Mouse (Mus musculus) hindbrain, embryonic 13.5 days (tissue): Measurements from ENCODE around the gene Ms4a15. TPM values are rescaled to one million over a fixed set of nuclear protein-coding genes. Genes with fewer than 3 reads are reported as not detected.

Source experiments
- ATAC-seq: fragments of 200-750 bp; cut with Nextera tagmentation; 2 replicates; pipeline ENCODE4 v1.8.0; 2017; ENCODE audit warnings: moderate TSS enrichment; ENCODE audit not compliant: low FRiP score
- H3K27ac ChIP-seq: fragments of 300-500 bp; sonication (generic); 2 replicates; pipeline ENCODE4 v1.5.1; 2015; ENCODE audit warnings: inconsistent platforms, mild to moderate bottlenecking, moderate library complexity
- H3K27me3 ChIP-seq: fragments of 300-500 bp; sonication (generic); 2 replicates; pipeline ENCODE4 v1.6.1; 2015; ENCODE audit warnings: mild to moderate bottlenecking, inconsistent platforms
- H3K36me3 ChIP-seq: fragments of 300-500 bp; sonication (generic); 2 replicates; pipeline ENCODE4 v1.6.1; 2015; ENCODE audit warnings: mild to moderate bottlenecking, inconsistent platforms
- H3K4me1 ChIP-seq: fragments of 300-500 bp; sonication (generic); replicated peaks from 2 replicates; pipeline ENCODE4 v1.6.1; 2015; ENCODE audit warnings: inconsistent platforms
- H3K4me2 ChIP-seq: fragments of 300-500 bp; sonication (generic); 2 replicates; pipeline ENCODE4 v1.6.1; 2015; ENCODE audit warnings: inconsistent platforms, mild to moderate bottlenecking, moderate library complexity
- H3K4me3 ChIP-seq: fragments of 300-500 bp; sonication (generic); 2 replicates; pipeline ENCODE4 v1.5.1; 2015; ENCODE audit warnings: mild to moderate bottlenecking, inconsistent platforms
- H3K9ac ChIP-seq: fragments of 300-500 bp; sonication (generic); 2 replicates; pipeline ENCODE4 v1.6.1; 2015; ENCODE audit warnings: mild to moderate bottlenecking, inconsistent platforms
- H3K9me3 ChIP-seq: fragments of 300-500 bp; sonication (generic); 2 replicates; pipeline ENCODE4 v1.6.1; 2016; ENCODE audit warnings: inconsistent platforms
- WGBS: fragments of 180-500 bp; shearing (Covaris S2); methylation state at CpG from one replicate; pipeline ENCODE4 v1.1.7; 2015; 5-methylcytosine and 5-hydroxymethylcytosine counted together
- polyA plus RNA-seq: library from polyadenylated mRNA; unstranded; fragments of >200 nt; fragmentation: Nextera tagmentation; extraction: Ambion mirVana; gene quantifications from 2 replicates; pipeline ENCODE4 v1.2.1, GENCODE M21; 2015

Gene Ms4a15
- not detected in 2 replicates for polyA plus RNA-seq

DNA sequence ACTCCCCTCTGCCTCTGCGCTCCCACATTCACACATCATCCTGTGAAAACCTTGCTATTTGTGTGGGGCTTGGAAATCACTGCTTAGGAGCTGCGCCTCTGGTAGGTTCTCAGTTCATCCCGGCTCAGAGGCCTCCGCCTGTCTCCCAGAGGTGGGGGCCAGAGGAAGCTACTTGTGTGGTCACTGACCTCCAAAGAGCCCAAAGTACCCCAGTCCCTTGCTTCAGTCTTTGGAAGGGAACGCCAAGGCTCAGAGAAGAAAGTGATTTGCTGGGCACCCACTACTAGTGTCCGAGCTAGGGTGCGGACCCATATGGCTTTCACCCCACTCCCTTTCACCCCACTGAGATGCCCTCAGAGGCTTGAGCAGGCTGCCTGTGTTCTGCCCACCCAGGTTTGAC, at the start of gene Ms4a15:
Gene Ms4a15, minus strand, starts transcription at position 101 of the 400 bp plus-strand sequence.
- WGBS, result 84% methylated on average over 7 of the region's 7 CpGs
- Histone ChIP-seq H3K9me3 (no peaks in the 10 kb centered on the region), H3K4me2 (no peak within 1 kb of the TSS), H3K36me3 (no peaks in the 10 kb centered on the region), H3K27ac (no peak within 1 kb of the TSS), H3K27me3 (no peaks in the 10 kb centered on the region), H3K4me3 (no peak within 1 kb of the TSS), H3K9ac (no peak within 1 kb of the TSS), H3K4me1 (no peaks in the 10 kb centered on the region)
- ATAC-seq, result no peak

DNA sequence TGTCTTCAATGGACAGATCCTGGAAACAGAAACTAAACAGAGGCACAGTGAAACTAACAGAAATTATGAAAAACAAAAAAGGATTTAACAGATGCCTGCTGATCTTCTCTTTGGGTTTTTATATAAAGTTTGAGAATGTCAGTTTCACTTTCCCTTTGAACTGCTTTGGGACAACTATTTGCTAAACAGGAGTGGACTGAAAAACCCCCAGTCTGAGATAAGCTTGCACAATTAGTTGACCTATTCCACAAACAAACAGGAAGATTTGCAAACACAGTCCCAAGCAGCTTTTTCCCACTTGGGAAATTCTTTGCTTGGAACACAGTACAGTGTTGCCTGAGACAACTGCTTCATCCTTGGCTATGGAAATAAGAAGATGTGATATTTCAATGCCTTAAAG, 44.5 kb upstream of the Ms4a15 start:
- H3K36me3 ChIP-seq, result no peaks in the 10 kb centered on the region
- H3K27ac ChIP-seq, result no peak overlapping the region
- no peaks in the 10 kb centered on the region for H3K27me3 ChIP-seq
- H3K4me1 ChIP-seq, result no peaks in the 10 kb centered on the region
- H3K4me3 ChIP-seq, result no peak overlapping the region
- no peak for ATAC-seq
- no peak overlapping the region for H3K9ac ChIP-seq
- H3K9me3 ChIP-seq, result no peaks in the 10 kb centered on the region
- H3K4me2 ChIP-seq, result no peak overlapping the region

DNA sequence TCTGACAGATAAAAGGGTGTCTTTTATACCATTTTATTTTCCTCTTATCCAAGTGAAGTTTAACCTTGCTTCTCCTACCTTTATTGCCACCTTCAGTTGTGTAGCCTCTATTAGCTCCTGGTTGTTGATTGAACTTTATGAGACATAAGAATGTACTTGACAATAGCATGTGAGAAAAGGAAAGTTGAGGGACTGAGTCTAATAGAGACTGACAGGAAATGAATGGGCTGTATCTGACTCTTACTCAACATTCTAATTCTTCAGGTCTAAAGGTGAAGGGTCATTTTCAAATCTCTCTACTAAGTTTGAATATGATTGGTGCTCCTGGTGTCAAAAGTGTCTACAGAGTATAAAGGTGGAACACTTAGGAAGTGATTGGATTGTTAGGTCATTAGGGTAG, 29.3 kb upstream of the Ms4a15 start:
- Histone ChIP-seq H3K4me2 (no peak overlapping the region), H3K9me3 (no peaks in the 10 kb centered on the region), H3K27me3 (no peaks in the 10 kb centered on the region), H3K27ac (no peak overlapping the region), H3K36me3 (no peaks in the 10 kb centered on the region), H3K9ac (no peak overlapping the region), H3K4me1 (no peaks in the 10 kb centered on the region), H3K4me3 (no peak overlapping the region)
- ATAC-seq, result no peak

DNA sequence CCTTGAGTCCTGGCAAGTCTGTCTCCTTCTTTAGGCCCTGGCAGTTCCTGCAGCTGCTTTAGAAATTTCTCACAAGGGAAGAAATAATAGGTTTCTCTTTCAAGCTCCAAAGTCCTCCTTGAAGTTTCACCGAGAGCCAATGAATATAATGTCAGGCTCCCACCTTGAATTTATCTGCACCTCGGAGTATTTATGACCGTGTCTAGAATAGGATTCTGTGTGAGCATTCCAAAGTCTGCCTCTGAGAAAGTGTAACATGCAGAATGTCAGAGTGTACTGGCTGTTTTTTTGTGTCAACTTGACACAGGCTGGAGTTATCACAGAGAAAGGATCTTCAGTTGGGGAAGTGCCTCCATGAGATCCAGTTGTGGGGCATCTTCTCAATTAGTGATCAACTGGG, 24.8 kb upstream of the Ms4a15 start, which contains the start of gene Ms4a18:
Gene Ms4a18, minus strand, starts transcription at position 141 of the 400 bp plus-strand sequence.
- no peak for ATAC-seq
- Histone ChIP-seq H3K9me3 (no peaks in the 10 kb centered on the region), H3K4me1 (no peaks in the 10 kb centered on the region), H3K36me3 (no peaks in the 10 kb centered on the region), H3K4me2 (no peak within 1 kb of the TSS), H3K27me3 (no peaks in the 10 kb centered on the region), H3K9ac (no peak within 1 kb of the TSS), H3K27ac (no peak within 1 kb of the TSS), H3K4me3 (no peak within 1 kb of the TSS)
- WGBS, result 93% methylated on average over 3 of the region's 3 CpGs

DNA sequence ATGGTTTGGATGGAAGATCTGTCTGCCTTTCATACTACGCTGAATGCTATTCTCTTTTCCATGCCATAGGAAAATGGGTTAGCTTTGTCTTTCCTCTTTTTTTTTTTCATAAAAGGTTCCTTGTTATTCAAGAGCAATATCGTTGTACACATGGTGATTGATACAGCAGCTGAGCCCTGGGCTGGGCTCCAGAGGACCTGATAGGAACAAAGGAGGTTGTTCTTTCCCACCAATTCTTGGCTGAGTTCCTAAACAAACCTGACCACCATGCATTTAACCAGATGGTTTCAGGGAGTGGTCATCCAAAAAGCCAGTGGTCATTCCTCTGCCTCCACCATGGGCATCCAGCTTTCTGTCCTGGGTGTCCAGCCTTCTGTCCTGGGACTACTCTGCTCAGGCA, 24.2 kb upstream of the Ms4a15 start:
- no peaks in the 10 kb centered on the region for H3K36me3 ChIP-seq
- no peak overlapping the region for H3K9ac ChIP-seq
- ATAC-seq, result no peak
- H3K27ac ChIP-seq, result no peak overlapping the region
- H3K4me2 ChIP-seq, result no peak overlapping the region
- no peaks in the 10 kb centered on the region for H3K9me3 ChIP-seq
- H3K27me3 ChIP-seq, result no peaks in the 10 kb centered on the region
- WGBS, result 84% methylated on average over 2 of the region's 2 CpGs
- H3K4me1 ChIP-seq, result no peaks in the 10 kb centered on the region
- H3K4me3 ChIP-seq, result no peak overlapping the region

DNA sequence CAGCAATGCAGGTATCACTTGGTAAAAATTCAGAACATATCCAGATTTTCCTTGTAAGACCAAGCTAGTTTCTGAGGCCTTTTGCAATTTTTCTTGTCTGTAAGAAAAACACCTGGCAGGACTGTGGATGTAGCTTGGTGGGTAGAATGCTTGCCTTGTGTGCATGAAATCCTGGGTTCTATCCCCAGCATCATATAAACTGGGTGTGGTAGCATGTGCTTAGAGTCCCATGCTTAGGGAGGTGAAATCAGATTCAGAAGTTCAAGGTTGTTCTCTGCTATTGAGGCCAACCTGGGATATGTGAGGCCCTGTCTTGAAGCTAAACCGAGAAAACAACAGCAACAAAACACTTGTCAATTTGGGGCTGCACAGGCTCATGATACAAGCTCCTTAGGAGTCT, 22.9 kb upstream of the Ms4a15 start:
- H3K9ac ChIP-seq, result no peak overlapping the region
- H3K4me1 ChIP-seq, result no peaks in the 10 kb centered on the region
- ATAC-seq, result no peak
- WGBS, result 89% methylated on average over 1 of the region's 1 CpGs
- no peaks in the 10 kb centered on the region for H3K9me3 ChIP-seq
- H3K36me3 ChIP-seq, result no peaks in the 10 kb centered on the region
- H3K27ac ChIP-seq, result no peak overlapping the region
- H3K4me3 ChIP-seq, result no peak overlapping the region
- H3K27me3 ChIP-seq, result no peaks in the 10 kb centered on the region
- H3K4me2 ChIP-seq, result no peak overlapping the region

DNA sequence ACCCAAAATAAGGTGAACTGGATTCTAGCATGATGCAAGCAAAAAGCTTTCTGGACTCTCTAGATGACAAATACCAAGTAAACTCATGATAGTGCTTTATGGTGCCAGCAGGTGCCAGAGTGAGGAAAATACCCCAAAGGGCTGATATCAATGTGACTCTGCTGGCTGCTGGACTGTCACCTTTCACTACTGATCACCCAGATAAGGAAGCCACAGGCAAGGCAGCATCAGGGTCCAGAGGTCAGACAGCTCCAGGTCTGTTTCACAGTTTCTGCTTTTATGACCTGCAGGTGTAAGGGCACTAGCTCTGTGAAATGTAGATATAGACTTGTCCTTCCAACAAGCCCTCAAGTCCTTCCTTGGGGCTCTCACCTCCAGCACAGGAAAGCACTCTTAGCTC, 22.4 kb upstream of the Ms4a15 start:
- Histone ChIP-seq H3K27ac (no peak overlapping the region), H3K4me1 (no peaks in the 10 kb centered on the region), H3K9me3 (no peaks in the 10 kb centered on the region), H3K27me3 (no peaks in the 10 kb centered on the region), H3K4me2 (no peak overlapping the region), H3K4me3 (no peak overlapping the region), H3K9ac (no peak overlapping the region), H3K36me3 (no peaks in the 10 kb centered on the region)
- no peak for ATAC-seq

DNA sequence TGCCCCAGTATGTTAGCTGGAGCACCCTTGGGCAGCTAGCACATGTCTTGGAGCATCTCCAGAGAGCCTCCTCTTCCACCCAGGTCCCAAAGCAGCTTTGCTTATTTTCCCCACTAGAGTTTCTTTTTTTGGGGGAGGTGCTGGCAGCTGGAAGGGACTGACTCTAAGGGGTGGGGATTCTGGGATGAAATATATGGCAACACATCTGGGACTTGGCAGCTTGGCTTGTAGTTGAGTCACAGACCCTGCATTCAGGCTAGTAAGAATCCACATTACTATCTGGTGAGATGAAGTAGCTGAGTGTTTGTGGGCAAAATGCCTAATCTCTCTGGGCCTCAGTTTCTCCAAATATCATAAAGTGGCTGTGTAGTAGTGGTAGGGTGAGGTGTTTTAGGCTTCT, 1.1 kb downstream of the Ms4a15 start:
- Histone ChIP-seq H3K4me3 (no peak overlapping the region), H3K4me2 (no peak overlapping the region), H3K9me3 (no peaks in the 10 kb centered on the region), H3K27ac (no peak overlapping the region), H3K36me3 (no peaks in the 10 kb centered on the region), H3K9ac (no peak overlapping the region), H3K4me1 (no peaks in the 10 kb centered on the region), H3K27me3 (no peaks in the 10 kb centered on the region)
- ATAC-seq, result no peak

DNA sequence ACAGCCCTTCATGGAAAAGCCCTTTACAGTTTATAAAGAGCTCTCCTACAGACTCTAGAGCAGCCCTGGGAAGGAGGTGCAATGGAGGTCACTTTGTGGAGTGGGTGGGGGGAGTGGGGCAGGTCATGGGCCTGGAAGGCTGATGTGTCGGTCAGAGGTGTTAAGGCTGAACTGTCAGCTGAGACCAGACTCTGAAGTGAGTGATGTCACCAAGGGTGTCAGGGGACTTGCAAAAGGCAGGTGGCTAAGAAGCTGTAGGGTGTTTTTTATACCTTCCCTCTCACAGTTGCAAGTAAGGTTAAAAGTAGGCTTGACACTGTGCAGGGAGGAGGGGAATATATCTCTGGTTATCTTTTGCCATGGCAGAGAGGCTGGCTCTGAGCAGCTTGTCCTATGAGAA, 2.3 kb downstream of the Ms4a15 start:
- Histone ChIP-seq H3K27me3 (no peaks in the 10 kb centered on the region), H3K36me3 (no peaks in the 10 kb centered on the region), H3K4me1 (no peaks in the 10 kb centered on the region), H3K9ac (no peak overlapping the region), H3K9me3 (no peaks in the 10 kb centered on the region), H3K4me3 (no peak overlapping the region), H3K4me2 (no peak overlapping the region), H3K27ac (no peak overlapping the region)
- WGBS, result 77% methylated on average over 1 of the region's 1 CpGs
- ATAC-seq, result no peak

DNA sequence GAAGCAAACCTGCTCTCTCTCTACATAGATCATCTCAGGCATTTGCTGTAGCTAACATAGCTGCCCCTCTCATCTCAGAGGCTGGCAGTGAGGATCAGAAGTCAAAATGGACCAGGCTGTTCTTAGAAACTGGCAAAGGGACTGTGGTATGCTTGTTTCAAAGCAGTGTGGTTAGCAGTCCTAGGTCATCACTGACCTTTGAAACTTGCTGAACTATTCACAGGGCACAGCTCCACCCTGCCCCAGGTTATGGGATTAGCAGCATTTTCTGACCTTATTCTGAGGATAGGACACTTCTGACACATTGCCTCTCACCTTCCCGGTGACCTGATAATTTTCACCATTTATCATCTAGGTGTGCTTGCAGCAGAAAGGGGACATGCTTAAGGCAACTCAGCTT, 4.5 kb downstream of the Ms4a15 start:
- ATAC-seq, result no peak
- Histone ChIP-seq H3K27ac (no peak overlapping the region), H3K4me2 (no peak overlapping the region), H3K4me3 (no peak overlapping the region), H3K4me1 (no peaks in the 10 kb centered on the region), H3K9me3 (no peaks in the 10 kb centered on the region), H3K36me3 (no peaks in the 10 kb centered on the region), H3K9ac (no peak overlapping the region), H3K27me3 (no peaks in the 10 kb centered on the region)
- WGBS, result 98% methylated on average over 1 of the region's 1 CpGs

DNA sequence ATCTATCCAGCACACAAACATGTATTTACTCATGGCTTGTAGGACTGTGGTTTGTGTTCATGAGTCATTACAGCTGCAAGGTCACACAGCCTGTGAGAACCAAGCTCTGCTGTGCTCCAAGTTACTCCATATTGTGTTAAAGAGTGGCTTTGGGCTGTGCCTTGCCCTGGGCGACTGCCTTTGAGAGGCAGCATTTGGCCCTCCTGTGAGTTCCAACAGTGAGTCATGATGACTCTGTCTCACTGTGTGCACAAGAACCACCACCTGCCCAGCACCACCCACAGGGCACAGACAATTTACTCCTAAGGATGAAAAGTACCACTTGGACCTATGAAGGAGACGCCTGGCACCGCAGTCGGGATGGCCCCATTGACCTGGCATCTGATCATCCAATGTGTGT, 7.2 kb downstream of the Ms4a15 start:
- no peak for ATAC-seq
- H3K27ac ChIP-seq, result no peak overlapping the region
- H3K9ac ChIP-seq, result no peak overlapping the region
- no peaks in the 10 kb centered on the region for H3K4me1 ChIP-seq
- H3K27me3 ChIP-seq, result no peaks in the 10 kb centered on the region
- no peaks in the 10 kb centered on the region for H3K36me3 ChIP-seq
- no peak overlapping the region for H3K4me3 ChIP-seq
- H3K9me3 ChIP-seq, result no peaks in the 10 kb centered on the region
- H3K4me2 ChIP-seq, result no peak overlapping the region
- 89% methylated on average over 4 of the region's 4 CpGs for WGBS

DNA sequence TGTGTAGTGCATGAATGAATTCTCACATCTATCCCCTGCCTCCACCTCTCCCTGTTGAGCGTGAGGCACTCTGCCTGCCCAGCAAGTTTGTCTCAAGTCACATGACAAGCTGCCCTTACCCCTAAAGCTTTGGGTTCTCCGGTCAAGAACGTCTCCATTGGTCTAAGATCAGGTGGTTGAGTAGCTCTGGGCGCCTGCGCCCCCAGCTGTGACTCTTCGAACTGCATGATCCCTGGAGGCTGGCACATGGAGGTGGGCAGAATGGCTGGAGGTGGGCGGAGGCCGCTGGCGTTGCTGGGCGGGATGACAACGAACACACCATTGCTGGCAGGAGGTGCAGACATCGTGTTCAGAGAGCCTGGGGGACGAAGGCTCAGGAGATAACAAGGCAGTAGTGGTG, 8.5 kb downstream of the Ms4a15 start:
- Histone ChIP-seq H3K27ac (no peak overlapping the region), H3K9me3 (no peaks in the 10 kb centered on the region), H3K36me3 (no peaks in the 10 kb centered on the region), H3K9ac (no peak overlapping the region), H3K4me3 (no peak overlapping the region), H3K27me3 (no peaks in the 10 kb centered on the region), H3K4me2 (no peak overlapping the region), H3K4me1 (no peaks in the 10 kb centered on the region)
- WGBS, result 80% methylated on average over 13 of the region's 13 CpGs
- ATAC-seq, result no peak

DNA sequence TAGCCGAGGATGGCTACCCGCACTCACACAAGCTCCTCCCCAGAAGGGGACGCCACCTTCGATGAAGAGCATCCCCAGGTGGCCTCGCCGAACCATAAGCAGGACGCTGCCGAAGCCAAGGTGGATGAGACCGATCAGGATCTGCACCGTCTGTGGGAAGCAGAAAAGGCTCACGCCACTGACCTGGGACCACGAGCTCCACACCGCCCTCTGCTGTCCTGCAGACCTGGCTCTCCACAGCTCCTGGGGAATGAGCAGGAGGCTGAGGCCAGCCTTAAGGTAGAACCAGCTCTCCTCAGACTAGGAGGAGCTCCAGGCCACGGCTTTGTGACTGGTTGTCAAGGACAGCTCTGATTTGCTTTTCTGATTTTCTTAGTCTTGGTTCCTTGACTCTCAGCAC, 9.9 kb downstream of the Ms4a15 start:
- no peak for ATAC-seq
- Histone ChIP-seq H3K4me1 (no peaks in the 10 kb centered on the region), H3K27ac (no peak overlapping the region), H3K4me3 (no peak overlapping the region), H3K9ac (no peak overlapping the region), H3K36me3 (no peaks in the 10 kb centered on the region), H3K9me3 (no peaks in the 10 kb centered on the region), H3K27me3 (no peaks in the 10 kb centered on the region), H3K4me2 (peak overlapping the region; percentile 26; the same call in 1 of the 2 replicates)
- WGBS, result 21% methylated on average over 14 of the region's 14 CpGs

DNA sequence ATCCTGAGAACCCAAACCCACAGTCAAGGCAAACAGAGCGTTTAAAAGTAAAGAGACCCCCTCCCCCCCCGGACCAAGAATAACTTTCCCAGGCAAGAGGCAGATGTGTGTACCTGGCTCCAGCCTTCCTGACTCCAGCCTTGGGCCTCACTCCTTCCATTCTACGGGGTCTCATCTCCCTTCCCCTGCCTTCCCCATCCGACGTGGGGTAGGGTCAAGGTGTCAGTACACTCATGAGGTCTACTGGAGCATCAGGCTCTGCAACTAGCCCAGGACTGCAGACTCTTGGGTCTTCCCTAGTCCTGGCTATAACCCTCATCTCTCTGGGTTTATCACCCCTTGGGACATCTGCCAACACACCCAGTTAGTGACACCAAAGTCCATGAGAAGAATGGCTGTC, 12.8 kb downstream of the Ms4a15 start:
- Histone ChIP-seq H3K27ac (no peak overlapping the region), H3K27me3 (no peaks in the 10 kb centered on the region), H3K4me2 (no peak overlapping the region), H3K9ac (no peak overlapping the region), H3K36me3 (no peaks in the 10 kb centered on the region), H3K4me1 (no peaks in the 10 kb centered on the region), H3K9me3 (no peaks in the 10 kb centered on the region), H3K4me3 (no peak overlapping the region)
- 89% methylated on average over 5 of the region's 5 CpGs for whole genome bisulfite sequencing
- ATAC-seq, result no peak
